Mouse (Mus musculus) brown adipose tissue, adult 24 weeks (tissue): ENCODE results near the gene Gon4l. TPM values are rescaled to one million over a fixed set of nuclear protein-coding genes. Genes with fewer than 3 reads are reported as not detected.

Experiments
- H3K27ac ChIP-seq: fragments of 200-500 bp; replicated peaks from 2 replicates; pipeline ENCODE4 v1.5.1; 2012; ENCODE audit warnings: low read depth, mild to moderate bottlenecking, low read length
- H3K4me1 ChIP-seq: fragments of 200-500 bp; 2 replicates; pipeline ENCODE4 v1.6.1; 2012; ENCODE audit warnings: low read length, mixed read lengths; ENCODE audit not compliant: control insufficient read depth, insufficient read depth, insufficient read length
- H3K4me3 ChIP-seq: fragments of 200-500 bp; 2 replicates; pipeline ENCODE4 v1.5.1; 2012; ENCODE audit warnings: low read depth, mild to moderate bottlenecking, low read length, moderate library complexity; ENCODE audit not compliant: insufficient read depth
- polyA plus RNA-seq: library from polyadenylated mRNA; stranded (reverse); fragments of >200 nt; gene quantifications from 2 replicates; pipeline ENCODE4 v1.2.4, GENCODE M21; 2012; ENCODE audit not compliant: missing spikeins, insufficient read depth, insufficient read length

The Gon4l gene
- polyA plus RNA-seq, 1 experiment: 6.3 TPM

DNA sequence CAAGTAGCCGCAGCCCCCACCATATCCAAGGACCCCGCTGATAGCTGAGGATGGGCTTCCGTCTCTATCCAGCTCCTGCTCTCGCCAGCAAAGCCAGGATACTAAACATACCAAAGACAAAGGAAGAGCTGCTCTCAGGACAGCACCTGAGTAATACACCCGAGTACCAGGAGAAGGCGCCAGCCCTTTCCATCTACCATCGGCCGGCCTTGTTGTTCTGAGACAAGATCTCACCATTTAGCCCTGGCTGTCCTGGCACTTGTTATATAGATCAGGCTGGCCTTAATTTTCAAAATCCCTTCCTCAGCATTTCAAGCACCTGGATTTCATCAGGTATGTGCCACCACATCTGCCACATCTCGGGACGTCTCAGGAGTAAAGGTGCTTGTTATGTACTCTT is 104.0 kb downstream of the Gon4l start:
- no peaks in the 10 kb centered on the region for H3K4me1 ChIP-seq
- no peak overlapping the region for H3K4me3 ChIP-seq
- no peak overlapping the region for H3K27ac ChIP-seq

DNA sequence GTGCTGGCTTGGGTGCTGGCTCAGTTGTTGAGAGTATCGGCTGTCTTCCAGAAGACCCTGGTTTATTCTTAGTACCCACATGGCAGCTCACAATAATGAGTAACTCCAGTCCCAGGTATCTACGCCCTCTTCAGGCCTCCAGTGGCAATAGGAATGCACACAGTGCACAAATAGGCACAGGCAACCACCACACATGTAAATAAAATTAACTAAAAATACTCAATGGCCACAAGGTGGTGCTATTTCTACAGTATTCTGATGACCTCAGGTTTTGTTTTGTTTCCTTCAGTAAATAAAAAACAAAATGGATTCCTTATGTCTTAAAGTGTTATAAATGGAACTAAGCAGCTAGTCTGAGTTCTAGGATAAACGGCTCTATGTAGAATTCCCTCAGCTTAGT is 104.7 kb downstream of the Gon4l start:
- H3K27ac ChIP-seq: no peak overlapping the region
- no peak overlapping the region for H3K4me3 ChIP-seq
- no peaks in the 10 kb centered on the region for H3K4me1 ChIP-seq

GRCm38 (mm10) chr3:88942316-88942880 is 107.4 kb downstream of the Gon4l start:
- no peaks in the 10 kb centered on the region for H3K4me1 ChIP-seq
- no peak overlapping the region for H3K27ac ChIP-seq
- H3K4me3 ChIP-seq: no peak overlapping the region

DNA sequence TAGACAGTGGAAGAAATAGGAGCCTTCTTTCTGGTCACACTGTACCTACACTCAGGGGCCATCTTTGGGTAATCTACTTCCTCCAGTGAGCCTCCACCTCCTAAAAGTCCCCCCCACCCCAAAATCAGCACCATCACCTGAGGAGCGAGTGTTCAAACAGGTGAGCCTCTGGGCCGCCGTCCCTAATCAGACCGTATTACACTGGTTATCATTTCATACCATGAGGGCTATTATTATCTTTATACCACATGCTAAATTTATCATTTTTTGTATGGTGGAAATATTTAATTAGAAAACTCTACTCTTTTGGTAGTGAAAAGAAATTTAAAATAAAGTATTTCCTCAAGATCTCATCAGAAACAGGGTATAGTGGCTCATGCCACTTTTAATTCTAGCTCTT is 109.1 kb downstream of the Gon4l start:
- no peaks in the 10 kb centered on the region for H3K4me1 ChIP-seq
- no peak overlapping the region for H3K27ac ChIP-seq
- H3K4me3 ChIP-seq: no peak overlapping the region

DNA sequence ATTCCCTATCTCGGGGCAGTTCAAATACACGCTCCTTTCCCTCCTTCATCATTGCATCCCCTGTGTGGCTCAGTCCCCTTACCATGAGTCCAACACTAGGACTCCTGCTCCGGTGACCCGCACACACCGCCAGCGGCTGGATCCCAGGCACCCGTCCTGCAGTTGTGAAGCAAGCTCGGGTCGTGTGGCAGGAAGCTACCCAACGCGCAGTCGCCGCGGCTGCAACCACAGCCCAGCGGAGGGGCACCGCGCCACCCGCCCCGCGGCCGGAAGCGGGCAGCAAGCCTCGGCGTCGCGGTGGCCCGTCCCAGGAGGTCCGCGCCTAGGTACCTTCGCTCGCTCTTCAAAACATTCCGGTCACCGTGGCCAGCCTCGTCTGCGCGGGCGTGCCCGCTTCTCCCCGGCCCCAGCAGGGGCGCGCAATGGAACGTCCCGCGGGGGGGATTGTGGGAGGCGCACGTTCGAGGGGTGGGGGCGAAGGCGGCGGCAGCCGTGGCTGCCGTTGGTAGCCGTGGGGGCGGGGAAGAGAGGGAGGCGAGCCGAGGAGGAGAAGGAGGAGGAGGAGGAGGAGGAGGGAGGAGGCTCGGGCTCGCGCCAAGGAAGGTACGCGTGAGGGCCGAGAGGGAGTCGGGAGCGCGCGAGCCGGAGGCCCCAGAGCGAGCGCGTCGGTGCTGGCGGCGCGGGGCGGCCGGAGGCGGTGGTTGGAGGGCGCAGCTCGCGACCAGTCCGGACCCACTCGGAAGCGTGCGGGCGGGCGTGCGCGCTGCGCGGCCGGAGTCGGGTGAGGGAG is 115.0 kb downstream of the Gon4l start:
- Histone ChIP-seq H3K4me1 (no peaks in the 10 kb centered on the region), H3K4me3 (peak overlapping the region; percentile 82), H3K27ac (peak overlapping the region; percentile 92)

- no peaks in the 10 kb centered on the region for H3K4me1 ChIP-seq
- peak within 1 kb of the TSS; percentile 99 for H3K27ac ChIP-seq
- H3K4me3 ChIP-seq: peak within 1 kb of the TSS; percentile 97
These were observed 115.7 kb downstream of the Gon4l start, which contains the start of the genes Ash1l and Dap3 for GRCm38 (mm10) chr3:88950576-88951326. TSS of gene Ash1l (plus strand) at chr3:88950622. TSS of gene Dap3 (minus strand) at chr3:88951181.

- peak overlapping the region; percentile 99 for H3K27ac ChIP-seq
- no peaks in the 10 kb centered on the region for H3K4me1 ChIP-seq
- peak overlapping the region; percentile 97 for H3K4me3 ChIP-seq
These were observed 116.3 kb downstream of the Gon4l start for GRCm38 (mm10) chr3:88951327-88951800.

- Histone ChIP-seq H3K27ac (no peak overlapping the region), H3K4me1 (no peaks in the 10 kb centered on the region; the same call in 1 of the 2 replicates), H3K4me3 (no peak overlapping the region)
These were observed 118.2 kb downstream of the Gon4l start for GRCm38 (mm10) chr3:88953246-88953645.

GRCm38 (mm10) chr3:88953736-88954135 is 118.7 kb downstream of the Gon4l start:
- peaks cover 1% of the 10 kb centered on the region; the same call in 1 of the 2 replicates for H3K4me1 ChIP-seq
- H3K27ac ChIP-seq: no peak overlapping the region
- H3K4me3 ChIP-seq: no peak overlapping the region

Other genes starting within 250 kb of the Gon4l start
- gene Arhgef2, start 229.3 kb upstream of the Gon4l start, polyA plus RNA-seq: 13.7 and 23.6 TPM in 2 replicates
- gene Rxfp4, start 182.1 kb upstream of the Gon4l start, polyA plus RNA-seq: not detected in 2 replicates
- gene Khdc4, start 149.4 kb upstream of the Gon4l start, polyA plus RNA-seq: 17.1 and 28.6 TPM in 2 replicates
- 22.5 and 27.8 TPM in 2 replicates for gene Rit1, start 118.4 kb upstream of the Gon4l start, polyA plus RNA-seq
- 3.3 and 6.7 TPM in 2 replicates for gene Syt11, start 60.1 kb upstream of the Gon4l start, polyA plus RNA-seq
- 6.1 and 9.3 TPM in 2 replicates for gene Msto1, start 78.8 kb downstream of the Gon4l start, polyA plus RNA-seq
- gene Ash1l, start 115.4 kb downstream of the Gon4l start, polyA plus RNA-seq: 10.6 and 14.2 TPM in 2 replicates
- 137 and 144 TPM in 2 replicates for gene Dap3, start 116.0 kb downstream of the Gon4l start, polyA plus RNA-seq